Mouse (Mus musculus): ENCODE measurements around the gene Gm49318.
"Not testable (repeated sequence)": the region's sequence is repeated elsewhere in the genome, so short reads cannot be mapped to it uniquely, and the experiment has no call there.

Gm49318 gene

GRCm38 (mm10) chr9:22070791-22071573 is at the start of gene Gm49318, which contains the start of gene Zfp653:
TSS of gene Gm49318 (minus strand) at chr9:22071259.
TSS of gene Zfp653 (minus strand) at chr9:22071376.
- DNase-seq (ENCODE audit: low read depth, low spot score): peak; percentile 96

GRCm38 (mm10) chr9:22119543-22119942 is 48.5 kb upstream of the Gm49318 start:
- no peak for DNase-seq (ENCODE audit: low read depth, low spot score)

GRCm38 (mm10) chr9:22117754-22118456 is 46.8 kb upstream of the Gm49318 start:
- DNase-seq (ENCODE audit: low read depth, low spot score): peak; percentile 91

DNA sequence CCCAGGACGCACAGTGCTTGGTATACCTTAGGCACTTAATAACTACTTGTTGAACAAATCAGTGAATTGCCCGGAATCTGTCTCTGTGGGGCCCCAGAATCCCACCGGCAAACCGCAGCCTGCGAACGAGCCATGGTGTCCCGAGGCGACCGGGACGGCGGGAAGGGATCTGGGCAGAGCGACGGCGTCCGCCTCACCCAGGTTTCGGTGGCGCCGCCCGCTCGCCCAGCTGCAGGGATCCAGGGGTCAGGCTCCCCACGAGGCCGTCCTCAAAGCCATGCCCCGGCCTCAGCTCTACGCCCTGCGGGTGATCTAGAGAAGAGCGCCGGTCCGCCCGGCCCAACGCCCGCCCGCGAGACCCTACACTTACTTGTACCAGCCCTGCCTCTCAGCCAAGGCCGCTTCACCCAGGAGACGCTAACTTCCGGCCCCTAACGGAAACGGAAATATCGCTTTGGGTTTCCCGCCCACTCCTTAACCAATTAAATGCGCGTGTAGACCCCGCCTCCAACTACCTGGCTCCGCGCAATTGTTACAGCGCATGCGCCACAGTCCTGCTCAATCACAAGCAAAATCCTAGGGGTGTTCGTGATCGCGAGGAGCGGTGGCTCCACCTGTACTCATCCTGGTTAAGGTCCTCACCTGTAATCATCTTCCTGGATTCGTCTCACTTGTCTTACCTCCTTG is 45.8 kb upstream of the Gm49318 start, which contains the start of gene Elof1:
Gene Elof1 (minus strand): TSS at position 433 of the 687 bp plus-strand sequence.
- DNase-seq (ENCODE audit: low read depth, low spot score): peak; percentile 96

- no peak for DNase-seq (ENCODE audit: low read depth, low spot score)
Measured at GRCm38 (mm10) chr9:22116086-22116485, 45.0 kb upstream of the Gm49318 start.

GRCm38 (mm10) chr9:22115635-22116034 is 44.6 kb upstream of the Gm49318 start:
- DNase-seq (ENCODE audit: low read depth, low spot score): no peak

- no peak for DNase-seq (ENCODE audit: low read depth, low spot score)
Measured at GRCm38 (mm10) chr9:22108194-22108593, 37.1 kb upstream of the Gm49318 start.

DNA sequence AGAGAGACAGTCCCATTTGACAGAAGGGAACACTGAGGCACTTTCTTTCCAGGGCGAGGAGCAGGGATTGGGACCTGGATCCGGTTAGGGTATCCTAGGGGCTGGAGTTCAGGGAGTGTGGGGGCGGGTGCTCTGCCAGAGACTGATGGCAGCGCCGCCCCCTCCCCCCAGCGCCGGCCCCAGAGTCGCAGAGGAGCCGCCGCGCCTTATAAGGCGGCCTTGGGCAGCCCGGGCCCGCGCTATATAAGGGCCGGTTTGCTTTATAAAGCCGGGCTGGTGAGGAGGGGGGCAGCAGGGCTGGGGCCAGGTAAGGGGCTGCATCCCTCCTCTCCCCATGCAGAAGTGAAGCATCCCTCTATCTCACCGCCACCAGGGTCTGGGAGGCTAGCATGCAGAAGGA is 28.9 kb upstream of the Gm49318 start:
- no peak for DNase-seq (ENCODE audit: low read depth, low spot score)

DNA sequence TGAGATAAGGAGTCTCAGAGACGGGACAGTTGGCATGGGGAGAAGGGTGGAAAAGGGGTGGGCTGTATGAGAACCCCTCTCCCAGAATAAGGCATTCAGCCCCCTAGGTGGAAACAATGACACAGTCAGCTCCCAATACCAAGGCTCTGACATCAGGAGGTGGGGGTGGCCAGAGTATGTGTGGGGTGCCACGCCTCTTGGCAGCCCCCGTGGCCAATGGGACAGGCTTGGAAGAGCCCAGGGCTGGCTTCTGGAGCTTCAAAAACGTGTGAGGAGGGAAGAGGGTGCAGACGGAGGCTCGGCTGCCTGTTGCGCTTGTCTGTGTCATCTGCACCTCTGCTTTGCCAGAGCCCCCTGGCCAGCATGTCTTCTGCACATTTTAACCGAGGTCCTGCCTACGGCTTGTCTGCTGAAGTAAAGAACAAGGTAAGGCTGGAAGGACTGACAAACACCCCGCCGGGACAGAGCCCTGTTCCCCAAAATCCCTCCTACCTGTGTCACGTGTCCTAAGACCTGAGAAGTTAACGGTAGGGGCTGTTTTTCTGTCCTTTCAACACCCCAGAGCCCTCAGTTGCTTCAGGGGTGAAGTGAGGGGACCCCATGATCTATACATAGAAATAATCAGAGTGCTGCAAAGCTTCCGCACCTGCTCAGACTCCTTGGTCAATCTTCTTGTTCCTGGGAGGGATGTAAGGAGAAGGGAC is 28.1 kb upstream of the Gm49318 start, which contains the start of gene Cnn1:
Gene Cnn1 (plus strand): TSS at position 224 of the 704 bp plus-strand sequence.
- no peak for DNase-seq (ENCODE audit: low read depth, low spot score)

- peak; percentile 85 for DNase-seq (ENCODE audit: low read depth, low spot score)
Measured at GRCm38 (mm10) chr9:22095854-22096307, 24.8 kb upstream of the Gm49318 start.

DNA sequence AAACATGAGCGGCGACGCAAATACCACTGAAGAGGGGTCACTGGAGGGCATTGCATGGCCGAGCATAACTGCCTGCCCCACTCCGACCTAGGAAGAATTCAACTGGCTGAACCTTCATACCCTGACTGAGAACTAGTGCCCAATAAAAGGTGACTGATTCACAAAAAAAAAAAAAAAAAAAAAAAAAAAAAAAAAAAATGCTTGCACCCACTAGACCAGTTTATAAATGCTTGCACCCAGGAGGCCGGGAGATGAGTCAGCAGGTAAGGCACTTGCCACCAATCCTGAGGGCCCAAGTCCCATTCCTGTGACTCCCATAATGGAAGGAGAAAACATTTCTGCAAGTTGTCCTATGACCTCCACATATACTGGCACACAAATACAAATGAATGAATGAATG is 21.7 kb upstream of the Gm49318 start:
- DNase-seq (ENCODE audit: low read depth, low spot score): no peak

- no peak for DNase-seq (ENCODE audit: low read depth, low spot score)
Measured at GRCm38 (mm10) chr9:22089986-22090385, 18.9 kb upstream of the Gm49318 start.

GRCm38 (mm10) chr9:22089281-22089680 is 18.2 kb upstream of the Gm49318 start:
- DNase-seq (ENCODE audit: low read depth, low spot score): no peak

- no peak for DNase-seq (ENCODE audit: low read depth, low spot score)
Measured at GRCm38 (mm10) chr9:22087034-22087618, 16.1 kb upstream of the Gm49318 start.

- DNase-seq (ENCODE audit: low read depth, low spot score): no peak
Measured at GRCm38 (mm10) chr9:22086012-22086411, 15.0 kb upstream of the Gm49318 start.

- DNase-seq (ENCODE audit: low read depth, low spot score): peak; percentile 94
Measured at GRCm38 (mm10) chr9:22085022-22085834, 14.2 kb upstream of the Gm49318 start, which contains the start of gene Ecsit. TSS of gene Ecsit (minus strand) at chr9:22085438.

DNA sequence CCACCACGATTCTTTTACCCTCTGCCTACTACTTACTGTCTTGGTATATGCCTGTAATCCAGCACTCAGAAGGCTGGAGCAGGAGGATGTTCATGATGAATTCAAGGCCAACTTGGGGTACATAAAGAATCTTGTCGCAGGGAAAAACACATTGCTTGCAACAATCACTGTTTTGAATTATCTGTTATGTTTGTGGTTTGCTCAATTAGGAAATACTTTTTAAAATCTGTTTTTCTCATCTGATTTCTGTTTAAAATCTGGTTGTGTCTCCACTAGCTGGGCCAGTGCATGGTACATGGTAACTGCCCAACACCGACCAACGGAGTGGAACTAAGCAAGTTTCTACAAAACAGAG is 13.6 kb upstream of the Gm49318 start:
- DNase-seq (ENCODE audit: low read depth, low spot score): no peak

GRCm38 (mm10) chr9:22076223-22076622 is 5.2 kb upstream of the Gm49318 start:
- no peak for DNase-seq (ENCODE audit: low read depth, low spot score)

GRCm38 (mm10) chr9:22075778-22076177 is 4.7 kb upstream of the Gm49318 start:
- not testable (repeated sequence) for DNase-seq (ENCODE audit: low read depth, low spot score)

GRCm38 (mm10) chr9:22072276-22072675 is 1.2 kb upstream of the Gm49318 start:
- DNase-seq (ENCODE audit: low read depth, low spot score): no peak

Data from CD4-positive helper T cell, adult 2 months (primary cell).